ENCODE assay signal across 10 mouse cellular contexts in the genomic region with DNA sequence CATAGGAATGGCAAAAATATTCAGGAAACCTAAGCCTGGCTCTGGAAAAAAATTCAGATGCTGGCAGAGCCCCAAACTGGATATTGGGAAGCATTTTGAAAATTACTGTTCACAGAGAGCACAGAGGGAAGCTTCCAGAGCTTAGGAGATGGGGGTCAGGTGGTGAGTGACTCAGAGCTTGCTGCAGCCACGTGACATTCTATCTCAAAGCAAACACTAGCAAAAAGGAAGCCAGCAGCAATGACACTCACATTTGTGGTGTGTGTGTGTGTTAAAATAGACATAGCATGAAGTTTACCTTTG. TPM values are rescaled to one million over a fixed set of nuclear protein-coding genes. Genes with fewer than 3 reads are reported as not detected.
A peak's percentile ranks its signal among the peaks of the same experiment; 100 is the strongest.
DNase-seq lines count a peak whose midpoint lies in the region; TF ChIP-seq lines count a peak whose summit lies in the region.
"Had no signal": no experiment of that assay in that cellular context is flagged by ENCODE, and none has a peak within 500 bp of the region (broad histone marks: within the 10 kb centered on the region; RNA-seq: fewer than 3 reads in every experiment).

No protein-coding gene starts in this region.

- H3K27ac ChIP-seq in olfactory bulb, adult 2 months (ENCODE audit: insufficient read depth, low read depth, low read length), result peak overlapping the region; percentile 85

- WGBS in olfactory bulb, adult 2 months, result 11% methylated on average over 1 of the region's 1 CpGs

- no peak overlapping the region for H3K4me3 ChIP-seq in olfactory bulb, adult 2 months (ENCODE audit: insufficient read depth, low read depth, low read length)

- TF ChIP-seq CTCF in olfactory bulb, adult 2 months (IDR thresholded peaks at IDR 0.05; ENCODE audit: insufficient read depth, low read depth, low read length), result no peak

- peak; percentile 37 to 43 for DNase-seq in heart, adult 18-20 months
- DNase-seq in heart, postnatal 4 days, result no peak
- DNase-seq in lung, postnatal 36 days, result peak; percentile 26
- no peak for DNase-seq in lung, postnatal 10 days
- DNase-seq in brain, adult 2 months (ENCODE audit: low read depth, low spot score), result peak; percentile 75
- no peak for DNase-seq in spleen, postnatal 10 days (ENCODE audit: low spot score in 2 of 2)
- DNase-seq in urinary bladder, adult 2 months (ENCODE audit: low spot score), result no peak
- DNase-seq: cerebellum, adult 2 months; lung, adult 2 months had no signal

- TF ChIP-seq POLR2A in olfactory bulb, adult 2 months (IDR thresholded peaks at IDR 0.05; ENCODE audit: insufficient read depth, low read depth, low read length), result no peak

- peaks cover 6% of the 10 kb centered on the region for H3K4me1 ChIP-seq in olfactory bulb, adult 2 months (ENCODE audit: control insufficient read depth, insufficient read depth, low read length)

RNA-seq across cellular contexts. Expression of a gene that starts 58.6 kb away (rescaled TPM):
- total RNA-seq in heart, adult 18-20 months (2021), result 100 to 1,000 TPM; 174 to 178 TPM
- total RNA-seq in heart, postnatal 4 days (2021), result 100 to 1,000 TPM; 201 to 216 TPM
- polyA plus RNA-seq in olfactory bulb, adult 2 months (2012; ENCODE audit: insufficient read depth, insufficient read length, low replicate concordance, missing spikeins), result not detected in 2 replicates
- 84.9 and 100.0 TPM in 2 replicates for polyA plus RNA-seq in urinary bladder, adult 2 months (2012; rRNA removed)

Comparison
In these comparisons a context has a peak if more than half of its experiments do, and no peak if none do; other contexts are left out.
1. DNase-seq: peak in heart, adult 18-20 months (2 of 2), lung, postnatal 36 days (single experiment) and brain, adult 2 months (single experiment); none in heart, postnatal 4 days (single experiment), lung, postnatal 10 days (single experiment), spleen, postnatal 10 days (0 of 2) and urinary bladder, adult 2 months (single experiment).